Mouse (Mus musculus) CD4-positive, CD25-positive, alpha-beta regulatory T cell (primary cell): Measurements from ENCODE around the gene Taar7a. TPM values are rescaled to one million over a fixed set of nuclear protein-coding genes. Genes with fewer than 3 reads are reported as not detected.

Source experiments
- polyA plus RNA-seq: library from polyadenylated mRNA; unstranded; fragments of 100-300 nt; shearing (Covaris generic); gene quantifications from one replicate; pipeline ENCODE4 v1.2.1, GENCODE M21; 2017

Gene Taar7a
- polyA plus RNA-seq: not detected

DNA sequence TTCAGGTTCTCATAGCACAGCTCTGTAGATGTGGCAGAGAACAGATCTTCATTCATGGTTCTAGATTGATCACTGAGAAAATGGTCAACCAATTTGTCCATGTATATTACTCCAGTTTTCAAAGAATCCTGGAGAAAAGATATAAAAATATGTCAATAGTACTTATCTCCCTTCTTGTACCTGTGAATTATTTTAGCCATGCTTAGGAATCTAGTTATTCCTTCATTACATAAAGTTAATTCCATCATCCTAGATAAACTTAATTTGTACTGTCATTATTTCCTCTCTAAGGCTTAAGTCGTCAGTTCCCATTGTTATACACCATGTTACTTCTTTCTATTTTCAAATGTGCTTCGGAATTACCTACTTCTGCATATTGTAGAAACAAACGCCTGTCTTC, at the start of gene Taar7a:
Taar7a (minus strand) TSS at position 101 of the 400 bp plus-strand sequence.

DNA sequence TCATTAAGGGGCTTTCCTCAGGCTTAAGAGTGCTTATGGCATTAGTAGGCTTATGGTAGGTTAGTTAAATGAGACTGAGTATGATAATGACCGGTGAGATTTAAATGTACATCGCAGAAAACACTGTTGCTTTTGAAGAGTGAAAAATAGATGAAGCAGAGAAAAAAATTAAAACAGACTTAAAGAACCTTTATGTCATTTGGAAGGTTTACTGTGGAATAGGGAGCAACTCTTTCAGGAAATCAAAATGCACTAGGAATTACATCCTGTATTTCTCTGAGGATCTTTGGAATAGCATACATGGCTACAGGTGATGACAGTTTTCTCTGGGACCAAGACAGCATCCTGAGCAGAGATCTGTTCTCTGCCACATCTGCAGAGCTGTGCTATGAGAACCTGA, 44.0 kb upstream of the Taar7a start, which contains the start of gene Taar7e:
Taar7e (plus strand) TSS at position 301 of the 400 bp plus-strand sequence.

DNA sequence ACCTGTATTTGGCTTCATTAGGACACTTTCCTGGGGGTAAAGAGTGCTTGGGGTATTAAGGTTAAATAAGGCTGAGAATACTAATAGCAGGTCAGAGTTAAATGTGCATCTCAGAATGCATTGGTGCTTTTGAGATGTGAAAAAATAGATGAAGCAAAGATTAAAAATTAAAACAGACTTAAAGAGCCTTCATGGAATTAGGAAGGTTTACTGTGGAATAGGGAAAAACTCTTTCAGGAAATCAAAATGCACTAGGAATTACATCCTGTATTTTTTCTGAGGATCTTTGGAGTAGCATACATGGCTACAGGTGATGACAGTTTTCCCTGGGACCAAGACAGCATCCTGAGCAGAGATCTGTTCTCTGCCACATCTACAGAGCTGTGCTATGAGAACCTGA, 33.6 kb upstream of the Taar7a start, which contains the start of gene Taar7d:
Taar7d (plus strand) TSS at position 301 of the 400 bp plus-strand sequence.

DNA sequence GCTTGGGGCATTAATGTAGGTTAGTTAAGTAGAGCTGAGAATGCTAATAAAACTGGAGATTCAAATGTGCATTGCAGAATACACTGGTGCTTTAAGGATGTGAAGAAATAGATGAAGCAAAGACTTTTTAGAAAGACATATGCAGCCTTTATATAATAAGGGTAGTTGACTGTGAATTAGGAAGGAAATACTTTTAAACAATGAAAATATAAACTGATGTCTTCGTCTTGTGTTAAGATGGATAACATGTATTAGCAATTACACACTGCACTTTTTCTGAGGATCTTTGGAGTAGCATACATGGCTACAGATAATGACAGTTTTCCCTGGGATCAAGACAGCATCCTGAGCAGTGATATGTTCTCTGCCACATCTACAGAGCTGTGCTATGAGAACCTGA, 6.4 kb upstream of the Taar7a start, which contains the start of gene Taar7b:
Taar7b (plus strand) TSS at position 301 of the 400 bp plus-strand sequence.

DNA sequence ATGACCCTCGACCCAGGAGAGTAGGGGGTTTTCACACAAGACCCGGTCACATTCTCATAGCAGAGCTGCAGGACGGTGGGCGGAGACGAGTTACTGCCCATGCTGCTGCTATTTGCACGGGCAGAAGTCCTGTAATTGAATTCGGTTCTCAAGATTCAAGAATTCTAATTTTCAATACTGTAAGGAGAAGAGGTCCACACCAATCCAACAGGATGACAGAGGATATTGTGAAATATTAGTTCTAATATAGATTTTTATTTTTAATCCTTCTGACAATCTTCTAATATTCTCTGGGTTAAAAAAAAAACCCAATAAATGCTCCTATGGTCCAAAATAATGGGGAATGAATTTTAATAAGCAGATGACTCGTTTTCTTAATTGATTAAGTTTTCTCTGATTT, 7.7 kb downstream of the Taar7a start, which contains the start of gene Taar6:
Taar6 (minus strand) TSS at position 101 of the 400 bp plus-strand sequence.

DNA sequence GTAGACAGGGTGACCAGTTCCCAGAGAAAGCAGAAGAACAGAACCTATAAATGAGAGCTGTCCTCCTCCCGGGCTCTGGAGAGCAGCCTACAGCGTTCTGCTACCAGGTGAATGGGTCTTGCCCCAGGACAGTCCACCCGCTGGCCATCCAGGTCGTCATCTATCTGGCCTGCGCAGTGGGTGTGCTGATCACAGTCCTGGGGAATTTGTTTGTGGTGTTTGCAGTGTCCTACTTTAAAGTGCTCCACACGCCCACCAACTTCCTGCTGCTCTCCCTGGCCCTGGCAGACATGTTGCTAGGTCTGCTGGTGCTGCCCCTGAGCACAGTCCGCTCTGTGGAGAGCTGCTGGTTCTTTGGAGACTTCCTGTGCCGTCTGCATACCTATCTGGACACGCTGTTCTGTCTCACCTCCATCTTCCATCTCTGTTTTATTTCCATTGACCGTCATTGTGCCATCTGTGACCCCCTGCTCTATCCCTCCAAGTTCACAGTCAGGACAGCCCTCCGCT, 22.6 kb downstream of the Taar7a start, which contains the start of gene Taar5:
Taar5 (plus strand) TSS at position 51 of the 510 bp plus-strand sequence.

DNA sequence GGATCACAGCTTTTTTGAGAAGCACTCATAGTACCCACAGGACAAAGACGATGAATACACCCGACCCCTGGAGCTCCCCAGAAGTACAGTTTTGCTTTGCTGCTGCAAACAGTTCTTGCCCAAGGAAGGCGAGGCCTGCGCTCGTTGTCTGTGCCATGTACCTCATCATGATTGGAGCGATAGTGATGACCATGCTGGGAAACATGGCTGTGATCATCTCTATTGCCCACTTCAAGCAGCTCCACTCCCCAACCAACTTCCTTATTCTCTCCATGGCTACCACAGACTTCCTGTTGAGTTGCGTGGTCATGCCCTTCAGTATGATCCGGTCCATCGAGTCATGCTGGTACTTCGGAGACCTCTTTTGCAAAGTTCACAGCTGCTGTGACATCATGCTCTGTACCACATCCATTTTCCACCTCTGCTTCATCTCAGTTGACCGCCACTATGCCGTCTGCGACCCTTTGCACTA, 32.8 kb downstream of the Taar7a start, which contains the start of gene Taar4:
Taar4 (plus strand) TSS at position 51 of the 472 bp plus-strand sequence.

DNA sequence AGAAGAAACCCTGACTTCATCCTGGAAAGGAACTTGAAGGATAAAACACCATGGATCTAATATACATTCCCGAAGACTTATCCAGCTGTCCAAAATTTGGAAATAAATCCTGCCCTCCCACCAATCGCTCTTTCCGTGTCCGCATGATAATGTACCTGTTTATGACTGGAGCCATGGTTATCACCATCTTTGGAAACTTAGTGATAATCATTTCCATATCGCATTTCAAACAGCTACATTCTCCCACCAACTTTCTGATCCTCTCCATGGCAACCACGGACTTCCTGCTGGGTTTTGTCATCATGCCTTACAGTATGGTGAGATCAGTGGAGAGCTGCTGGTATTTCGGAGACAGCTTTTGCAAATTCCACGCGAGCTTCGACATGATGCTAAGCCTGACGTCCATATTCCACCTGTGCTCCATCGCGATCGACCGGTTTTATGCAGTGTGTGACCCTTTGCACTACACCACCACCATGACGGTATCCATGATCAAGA, 43.7 kb downstream of the Taar7a start, which contains the start of gene Taar3:
Taar3 (plus strand) TSS at position 51 of the 498 bp plus-strand sequence.

Other genes starting within 250 kb of the Taar7a start
- 49.0 TPM for gene Rps12, start 206.2 kb downstream of the Taar7a start, polyA plus RNA-seq
- gene Slc18b1, start 196.5 kb downstream of the Taar7a start, polyA plus RNA-seq: not detected
- 0.10 TPM for gene Vnn3, start 142.0 kb downstream of the Taar7a start, polyA plus RNA-seq
- not detected for gene Vnn1, start 98.8 kb downstream of the Taar7a start, polyA plus RNA-seq
- not detected for gene Taar1, start 73.1 kb downstream of the Taar7a start, polyA plus RNA-seq
- gene Taar2, start 54.9 kb downstream of the Taar7a start, polyA plus RNA-seq: not detected
- not detected for gene Taar3, start 43.9 kb downstream of the Taar7a start, polyA plus RNA-seq
- gene Taar4, start 33.0 kb downstream of the Taar7a start, polyA plus RNA-seq: not detected
- not detected for gene Taar5, start 22.8 kb downstream of the Taar7a start, polyA plus RNA-seq
- gene Taar6, start 7.8 kb downstream of the Taar7a start, polyA plus RNA-seq: not detected
- not detected for gene Taar7b, start 6.5 kb upstream of the Taar7a start, polyA plus RNA-seq
- gene Taar7d, start 33.7 kb upstream of the Taar7a start, polyA plus RNA-seq: not detected
- not detected for gene Taar7e, start 44.1 kb upstream of the Taar7a start, polyA plus RNA-seq
- not detected for gene Taar7f, start 56.0 kb upstream of the Taar7a start, polyA plus RNA-seq
- gene Taar8a, start 83.0 kb upstream of the Taar7a start, polyA plus RNA-seq: not detected
- gene Taar8b, start 98.8 kb upstream of the Taar7a start, polyA plus RNA-seq: not detected
- gene Taar8c, start 108.4 kb upstream of the Taar7a start, polyA plus RNA-seq: not detected
- not detected for gene Taar9, start 116.1 kb upstream of the Taar7a start, polyA plus RNA-seq
- gene Stx7, start 155.8 kb upstream of the Taar7a start, polyA plus RNA-seq: 38.7 TPM
- not detected for gene Moxd1, start 230.0 kb upstream of the Taar7a start, polyA plus RNA-seq